Mouse (Mus musculus) lung, postnatal 4 days (tissue): ENCODE measurements around the gene Zbp1.

ENCODE experiments used
- DNase-seq, 2 experiments: peaks; one replicate each; pipeline ENCODE4 v3.0.0; 2021

Zbp1 gene

DNA sequence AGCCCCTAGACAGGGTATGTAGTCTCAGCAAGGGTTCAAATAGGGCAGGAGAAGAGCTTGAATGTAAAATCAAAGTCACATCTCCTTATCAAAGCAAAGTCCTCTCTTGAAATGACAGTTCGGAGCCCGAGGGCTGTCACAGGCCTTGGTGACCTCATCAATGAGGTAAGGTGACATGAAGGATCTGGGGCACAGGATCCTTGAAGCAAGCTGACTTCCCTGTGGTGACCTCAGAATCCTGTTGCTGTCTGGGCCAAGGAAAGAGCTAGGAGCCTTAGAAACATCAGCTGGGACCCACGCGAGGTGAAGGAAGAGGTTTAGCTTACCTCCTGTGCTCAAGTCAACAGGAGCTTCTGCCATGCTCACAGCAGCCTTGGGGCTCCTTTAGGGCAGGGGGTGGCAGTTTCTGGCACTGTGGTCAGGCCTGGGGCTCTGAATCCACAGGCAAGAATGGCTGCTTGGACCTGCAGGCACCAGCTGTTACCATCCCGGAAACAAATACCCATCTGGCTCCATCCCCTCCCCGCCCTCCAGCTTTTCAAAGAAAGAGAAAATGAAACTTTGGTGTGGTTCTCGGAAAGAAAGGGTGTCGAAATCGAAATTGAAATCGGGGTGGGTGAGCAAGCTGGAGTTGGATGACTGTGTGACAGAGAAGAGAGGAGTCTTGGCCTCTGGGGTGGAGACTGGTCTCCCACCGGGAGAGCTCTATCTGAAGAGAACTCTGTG, at the start of gene Zbp1:
TSS of gene Zbp1 (minus strand) at position 508 of the 726 bp plus-strand sequence.
- peak in 1 of 2 experiments; percentile 25 for DNase-seq

DNA sequence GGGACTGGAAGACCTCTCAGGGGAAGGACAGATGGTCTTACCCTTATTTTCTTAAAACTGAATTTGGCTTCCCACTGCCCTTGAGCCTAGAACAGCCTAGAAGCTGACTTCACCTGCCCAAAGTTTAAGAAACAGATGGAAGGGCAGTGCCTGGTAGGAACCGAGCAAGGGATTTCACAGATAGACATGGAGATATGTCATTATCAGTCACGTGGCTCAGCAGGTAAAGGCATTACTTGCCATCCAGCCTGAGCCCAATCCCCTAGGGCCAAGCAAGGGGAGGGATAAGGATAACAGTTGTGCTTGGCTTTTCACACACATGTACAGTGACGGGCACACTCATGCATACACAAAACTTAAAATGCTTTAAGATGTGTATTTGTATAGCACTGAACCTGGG, 48.8 kb upstream of the Zbp1 start:
- no peak for DNase-seq

DNA sequence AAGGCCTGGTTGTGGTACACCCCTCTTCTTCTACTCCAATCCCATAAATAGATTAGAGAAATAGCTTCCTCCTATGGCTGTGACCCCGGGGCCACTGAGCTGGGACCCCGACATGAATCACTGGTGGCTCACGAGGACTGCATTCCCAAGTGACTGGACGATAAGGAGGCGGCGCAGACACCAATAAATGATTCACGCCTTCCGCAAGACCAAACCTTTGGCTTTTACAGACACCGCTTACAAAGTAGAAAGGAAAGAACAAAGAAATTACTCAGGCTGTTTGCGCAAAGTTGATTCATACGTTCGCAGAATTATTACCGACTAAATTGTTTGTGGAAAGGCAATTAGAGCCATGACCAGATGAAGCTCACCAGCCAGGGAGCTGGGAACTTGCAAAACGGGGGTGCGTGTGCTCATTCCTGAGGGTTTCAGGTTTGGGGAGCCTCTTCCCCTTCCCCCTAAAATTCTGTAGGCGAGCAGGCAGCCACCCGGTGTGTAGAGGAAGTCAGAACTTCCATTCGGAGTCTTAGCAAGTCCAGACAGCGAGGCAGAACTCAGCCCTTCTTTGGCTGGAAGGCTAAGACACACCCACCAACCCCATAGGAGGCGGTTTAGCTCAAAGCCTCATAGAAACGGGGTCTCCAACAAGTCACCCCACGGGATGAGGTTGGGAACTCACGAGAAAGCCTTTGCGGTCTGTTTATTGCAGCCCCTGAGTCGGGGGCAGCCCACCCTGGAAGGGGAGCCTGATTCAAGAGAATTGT, 47.8 kb upstream of the Zbp1 start:
- DNase-seq, result no peak

DNA sequence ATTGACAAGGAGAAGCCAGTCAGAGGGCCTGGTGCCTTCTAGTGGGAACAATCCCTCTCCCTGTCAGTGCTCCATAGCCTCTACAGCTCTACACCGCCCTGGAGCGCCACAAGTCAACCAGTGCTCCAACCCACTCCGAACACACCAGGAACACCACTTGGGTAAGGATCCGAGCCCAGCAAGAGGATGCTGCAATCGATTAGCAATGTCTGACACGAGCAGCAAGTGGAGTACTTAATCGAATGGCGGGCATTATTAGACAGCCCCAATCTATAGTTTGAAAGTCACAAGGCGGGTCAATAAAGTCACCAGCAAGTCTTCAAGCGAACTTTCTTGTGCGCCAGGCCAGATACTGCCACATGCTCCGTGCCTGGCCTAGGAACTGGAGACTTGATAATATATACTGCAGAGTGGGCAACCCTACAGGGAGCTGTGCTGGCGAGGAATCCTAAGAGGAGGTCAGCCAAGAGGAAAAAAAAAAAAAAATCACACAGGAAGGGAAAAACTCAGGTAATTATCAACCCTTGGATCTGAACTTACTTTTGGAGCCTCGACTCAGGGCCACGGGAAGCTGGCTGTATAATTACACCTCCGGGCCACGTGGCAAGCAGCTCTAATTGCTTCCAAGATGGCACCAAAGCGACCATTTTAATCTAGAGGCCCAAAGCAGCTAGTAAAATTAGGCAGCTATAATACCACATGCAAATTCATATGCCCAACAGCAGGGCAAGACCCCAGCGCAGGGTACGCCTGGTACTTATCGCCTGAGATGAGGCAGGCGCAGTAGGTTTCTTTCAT, 46.9 kb upstream of the Zbp1 start:
- no peak for DNase-seq

DNA sequence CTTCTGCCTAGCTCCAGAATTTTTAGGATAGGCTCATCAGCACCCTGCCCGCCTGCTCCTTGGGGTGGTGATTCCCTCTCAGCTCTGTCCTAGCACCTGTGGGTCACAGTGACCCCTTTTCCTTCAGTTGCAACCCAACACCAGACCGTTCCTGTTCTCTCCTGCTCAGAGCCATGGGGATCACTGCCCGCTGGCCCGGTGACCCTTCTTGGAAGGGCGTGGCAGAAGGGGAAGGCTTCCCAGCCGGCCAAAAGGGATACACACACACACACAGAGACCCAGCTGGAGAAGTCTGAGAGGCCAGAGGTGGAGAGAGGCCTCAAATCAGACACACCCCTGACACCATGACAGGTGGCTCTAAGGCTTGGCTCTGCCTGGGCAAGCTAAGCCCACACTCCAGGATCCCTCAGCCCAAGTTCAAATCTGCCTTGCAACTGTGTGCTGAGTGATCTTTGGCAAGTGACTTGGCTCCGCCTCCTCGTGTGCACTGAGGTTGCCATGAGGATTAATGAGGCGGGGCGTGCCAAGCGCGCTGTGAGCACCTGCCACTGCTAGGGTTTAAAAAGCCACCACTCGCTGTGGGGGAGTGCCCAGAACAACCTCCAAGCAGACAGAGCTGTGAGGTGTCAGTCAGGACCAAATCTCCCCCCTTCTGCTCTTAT, 45.9 kb upstream of the Zbp1 start:
- DNase-seq, result peak; percentile 48 to 57

DNA sequence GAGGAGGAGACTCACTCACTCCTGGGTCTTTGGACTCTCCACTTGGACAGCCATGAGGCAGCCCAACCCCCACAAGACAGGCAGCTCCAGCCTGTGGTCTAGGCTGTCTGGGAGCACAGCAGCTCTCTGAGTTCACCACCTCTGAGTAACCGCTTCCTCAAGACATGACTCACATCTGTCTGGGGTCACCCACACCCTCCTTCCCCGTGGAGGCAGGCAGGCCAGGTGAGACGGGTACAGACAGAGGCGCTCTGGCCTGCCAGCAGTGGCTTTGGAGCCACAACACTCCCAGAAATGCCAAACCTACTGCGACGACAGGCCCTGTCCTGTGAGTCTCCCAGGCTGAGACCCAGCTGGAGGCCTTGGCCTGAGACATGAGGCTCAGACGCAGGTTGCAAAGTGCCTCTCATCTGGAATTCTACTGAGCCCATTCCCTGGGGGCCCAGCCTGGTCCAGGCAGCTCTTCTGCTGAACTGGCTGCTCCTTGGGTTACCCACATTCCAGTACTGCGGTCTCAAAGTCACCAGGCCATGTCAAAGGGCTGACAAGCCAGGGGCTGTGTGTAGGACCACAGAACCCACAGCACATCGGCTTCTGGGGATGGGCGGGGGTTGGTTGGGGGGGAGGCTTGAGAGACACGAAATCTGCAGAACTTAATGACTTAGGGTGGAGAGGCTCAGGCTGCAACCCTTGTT, 45.1 kb upstream of the Zbp1 start:
- no peak for DNase-seq

DNA sequence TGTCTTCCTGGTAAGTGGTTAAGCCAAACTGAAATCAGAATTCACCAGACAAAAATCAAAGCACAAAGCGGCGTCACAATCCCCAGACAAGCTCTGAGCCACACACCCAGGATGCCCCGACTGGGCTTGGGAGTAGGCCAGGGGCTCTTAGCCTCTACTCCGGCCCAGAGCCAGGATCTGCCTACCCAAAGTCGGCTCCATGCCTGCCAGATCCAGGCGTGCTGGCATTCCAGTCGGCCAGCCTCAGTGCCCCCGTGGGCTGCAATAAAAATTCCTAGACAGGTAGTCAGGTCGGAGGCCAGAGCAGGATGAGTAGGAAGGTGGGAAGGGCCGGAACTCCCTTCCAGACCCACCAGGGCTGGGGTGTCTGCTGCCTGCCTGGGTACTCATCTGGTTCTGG, 42.8 kb upstream of the Zbp1 start:
- peak in 1 of 2 experiments; percentile 52 for DNase-seq

DNA sequence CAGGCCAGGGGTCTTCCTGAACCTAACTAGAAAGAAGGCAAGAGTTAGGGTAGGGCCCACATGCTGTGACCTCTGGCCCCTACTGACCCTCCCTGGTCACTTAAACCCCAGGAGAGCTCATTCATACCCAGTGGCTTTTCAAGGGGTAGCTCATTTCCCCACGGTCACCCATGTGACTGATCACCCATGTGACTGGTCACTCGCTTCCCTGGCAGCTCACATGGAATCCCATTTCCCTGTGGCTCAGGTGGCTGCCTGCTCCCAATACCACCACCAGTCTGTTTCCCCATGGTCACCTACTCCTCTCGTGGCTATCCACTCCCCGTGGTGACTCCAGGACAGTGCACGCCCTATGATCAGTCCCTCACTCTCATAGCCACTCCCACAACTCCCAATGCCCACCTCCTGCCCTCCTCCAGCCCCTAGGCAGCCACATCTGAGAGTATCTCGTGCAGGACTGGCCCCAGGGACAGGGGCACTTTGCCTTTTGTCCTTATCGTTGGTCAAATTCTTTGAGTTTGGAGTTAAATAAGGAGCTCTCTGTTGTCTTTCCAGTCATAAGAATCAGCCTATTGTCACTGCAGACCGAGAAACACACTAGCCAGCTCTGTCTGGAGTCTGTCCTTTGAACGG, 39.9 kb upstream of the Zbp1 start:
- no peak for DNase-seq

DNA sequence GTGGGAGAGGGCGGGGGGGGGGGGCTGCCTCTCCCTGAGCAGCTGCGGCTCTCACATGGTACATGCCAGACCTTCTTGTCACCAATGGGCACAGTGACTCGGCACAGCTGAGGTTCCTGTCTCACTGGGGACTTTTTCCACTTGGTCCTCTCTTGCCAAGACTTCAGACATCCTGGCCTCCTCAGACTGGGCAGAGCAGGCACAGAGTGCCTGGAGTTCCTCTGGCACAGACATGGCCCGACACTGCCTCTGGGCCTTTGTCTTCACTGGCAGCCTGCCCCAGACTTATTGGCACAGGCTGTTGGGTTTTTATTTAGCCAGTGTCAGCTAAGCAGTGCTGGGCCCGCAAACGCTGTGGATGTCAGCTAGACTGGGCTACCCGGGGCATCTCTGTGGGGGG, 38.9 kb upstream of the Zbp1 start:
- peak; percentile 79 to 87 for DNase-seq

DNA sequence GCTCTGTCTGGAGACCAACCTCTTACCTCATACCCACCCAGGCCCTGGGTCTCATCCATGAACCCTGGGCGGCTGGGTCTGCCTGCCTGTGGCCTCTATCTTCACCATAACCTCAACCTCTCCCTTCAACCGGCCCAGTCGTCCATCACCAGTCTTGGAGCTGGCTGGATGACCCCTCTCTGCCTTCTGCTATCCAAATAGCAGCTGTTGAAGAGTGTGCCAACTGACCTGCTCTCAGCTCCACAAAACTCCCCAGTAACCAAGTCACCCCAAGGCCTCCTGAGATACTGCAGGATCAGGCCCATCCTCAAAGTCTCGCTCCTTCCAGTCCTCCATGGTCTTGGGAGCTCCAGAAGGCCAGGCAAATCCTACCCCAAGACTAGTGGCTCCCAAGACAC, 37.8 kb upstream of the Zbp1 start:
- DNase-seq, result no peak

DNA sequence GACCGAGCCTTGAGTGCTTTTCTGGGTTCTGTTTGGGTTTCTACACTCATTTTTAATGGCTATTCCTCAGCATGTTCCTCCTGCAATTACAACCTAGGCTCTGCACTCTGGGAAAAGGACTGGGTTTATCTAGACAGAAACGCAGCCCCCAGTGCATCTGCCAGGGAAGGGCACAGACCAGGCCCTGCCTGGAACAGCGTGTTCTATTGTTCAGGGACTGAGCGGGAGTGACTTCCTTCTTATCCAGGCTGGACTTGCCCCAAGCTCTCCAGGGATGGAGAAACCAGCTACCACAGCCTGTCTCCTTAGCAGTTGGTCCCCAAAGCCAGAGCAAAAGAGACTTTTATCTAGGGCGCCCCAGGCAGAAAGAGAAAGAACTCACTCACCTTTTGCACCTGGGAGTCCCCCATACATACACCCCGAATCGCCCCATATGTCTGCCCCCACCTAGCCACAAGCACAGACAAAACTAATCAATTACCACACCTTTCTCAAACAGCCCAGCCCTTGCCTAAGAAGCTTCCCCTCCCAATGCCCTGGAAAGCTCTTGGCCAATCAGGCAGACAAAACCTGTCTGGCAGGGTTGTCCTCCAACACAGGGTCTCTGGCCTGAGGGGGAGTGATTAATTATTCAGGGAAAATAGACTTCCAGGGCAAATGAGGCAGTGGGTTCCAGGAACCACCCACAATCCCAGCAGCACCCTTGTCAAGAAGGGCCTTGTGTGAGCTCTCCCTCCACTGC, 37.3 kb upstream of the Zbp1 start:
- DNase-seq, result no peak

DNA sequence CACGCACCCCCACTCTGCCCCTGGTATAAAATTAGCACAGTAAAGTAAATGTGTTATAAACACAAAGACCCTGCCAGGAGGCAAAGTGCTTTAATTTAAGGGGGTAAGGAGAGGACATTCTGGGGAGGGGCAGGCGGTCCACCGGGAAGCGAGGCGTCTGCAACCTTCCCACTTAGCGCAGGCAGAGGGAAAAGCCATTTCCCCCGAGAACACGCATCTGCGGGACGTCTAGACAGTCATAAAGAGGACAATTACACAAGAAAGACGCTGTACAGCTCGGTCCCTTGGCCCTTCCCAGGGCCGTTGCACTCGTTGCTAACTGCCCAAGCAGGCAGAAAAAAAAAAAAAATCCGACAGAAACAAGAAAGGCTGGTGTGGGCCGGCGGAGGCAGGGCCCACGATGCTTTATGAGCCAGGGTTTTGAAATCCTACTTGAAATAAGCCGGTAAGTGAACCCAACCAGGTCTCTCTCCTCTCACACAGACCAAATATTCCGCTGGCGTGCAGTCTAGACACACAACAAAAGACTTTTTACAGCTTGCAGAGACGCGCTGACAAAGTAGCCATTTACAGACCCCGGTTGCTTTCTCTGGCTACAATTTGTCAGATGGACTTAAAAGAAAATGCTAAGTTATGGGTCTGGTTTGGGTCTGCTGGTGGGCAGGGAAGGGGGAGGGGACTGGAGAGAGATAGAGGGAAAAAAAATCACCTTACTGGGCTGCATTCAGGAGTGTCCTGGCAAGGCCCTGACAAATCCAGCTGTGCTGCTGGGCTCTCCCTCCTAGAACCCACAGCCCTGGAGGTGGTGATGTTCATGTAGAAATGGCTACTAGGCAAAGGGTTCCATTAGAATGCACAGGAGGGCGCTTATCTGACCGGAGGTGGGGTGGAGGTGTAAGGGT, 35.3 kb upstream of the Zbp1 start:
- peak in 1 of 2 experiments; percentile 55 for DNase-seq

DNA sequence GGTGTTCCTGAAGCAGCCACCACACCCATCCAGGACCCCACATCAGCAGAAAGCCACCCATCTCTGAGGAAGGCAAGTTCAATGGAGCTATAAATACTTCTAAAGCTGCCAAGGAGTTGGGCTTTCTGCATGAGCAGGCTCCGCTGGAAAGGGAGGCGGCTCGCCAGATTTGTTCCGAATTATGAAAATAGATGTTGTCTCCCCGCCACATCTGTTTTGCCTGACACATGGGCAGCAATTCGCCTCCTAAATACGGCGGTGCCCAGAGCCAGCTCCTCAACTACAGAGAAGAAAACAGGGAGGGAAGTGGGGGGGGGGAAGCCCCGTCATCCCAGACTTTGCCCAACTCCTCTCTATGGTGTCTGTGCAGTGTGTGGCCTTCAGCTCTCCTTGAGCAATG, 33.0 kb upstream of the Zbp1 start:
- DNase-seq, result no peak

DNA sequence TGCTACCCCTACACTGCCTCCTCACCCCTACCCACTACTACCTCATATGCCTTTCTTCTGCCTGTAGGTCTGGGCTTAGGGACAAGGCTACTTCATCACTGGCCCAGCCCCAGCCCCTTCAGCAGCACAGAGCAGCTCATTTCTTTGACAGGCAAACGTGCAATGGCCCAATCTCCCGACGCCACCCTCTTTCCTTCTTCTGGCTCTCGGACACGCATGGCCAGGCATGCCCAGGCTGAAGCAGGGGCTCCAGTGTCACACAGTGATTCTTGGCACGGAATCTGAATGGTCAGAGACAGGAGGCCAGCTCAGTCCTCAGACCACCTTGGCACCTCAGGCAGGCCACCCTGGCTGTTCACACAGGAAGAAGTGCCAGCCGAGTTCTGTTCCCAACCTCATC, 32.4 kb upstream of the Zbp1 start:
- no peak for DNase-seq

DNA sequence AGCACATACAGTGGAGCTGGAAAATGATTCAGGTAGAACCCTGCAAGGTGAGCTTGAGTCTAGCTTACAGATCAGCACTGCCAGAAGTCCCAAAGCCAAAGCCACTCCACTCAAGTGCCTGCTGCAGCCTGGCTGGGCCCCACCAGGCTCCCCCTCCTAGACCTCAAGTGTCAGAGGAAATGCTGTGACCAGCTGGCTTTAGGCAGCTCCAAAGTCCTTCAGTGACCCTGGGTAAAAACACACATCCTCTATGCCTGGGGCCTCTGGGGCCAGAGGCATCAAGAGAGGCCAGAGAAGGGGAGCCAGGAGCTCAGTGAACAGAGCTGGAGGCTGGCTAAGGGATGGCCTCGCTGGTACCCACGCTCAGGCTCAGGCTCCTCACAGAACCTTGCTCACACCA, 31.7 kb upstream of the Zbp1 start:
- peak; percentile 56 to 81 for DNase-seq

DNA sequence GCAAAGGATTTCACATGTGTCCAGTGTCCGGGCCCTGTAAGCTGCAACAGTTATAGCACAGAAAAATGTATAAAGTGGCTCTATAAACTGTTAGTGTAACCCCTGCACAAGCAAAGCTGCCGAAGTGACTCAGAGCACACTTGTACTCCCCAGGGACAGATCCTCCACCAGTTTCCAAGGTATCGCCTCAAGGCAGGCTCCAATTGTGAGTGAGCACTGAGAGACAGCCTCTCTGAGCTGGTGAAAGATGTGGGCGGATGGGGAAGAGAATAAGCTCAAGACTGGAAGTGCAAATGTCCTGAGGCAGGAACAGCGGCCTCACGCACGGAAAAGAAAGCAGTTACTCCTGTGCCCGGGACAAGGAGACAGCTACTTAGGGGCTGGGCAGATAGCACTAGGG, 31.2 kb upstream of the Zbp1 start:
- no peak for DNase-seq

DNA sequence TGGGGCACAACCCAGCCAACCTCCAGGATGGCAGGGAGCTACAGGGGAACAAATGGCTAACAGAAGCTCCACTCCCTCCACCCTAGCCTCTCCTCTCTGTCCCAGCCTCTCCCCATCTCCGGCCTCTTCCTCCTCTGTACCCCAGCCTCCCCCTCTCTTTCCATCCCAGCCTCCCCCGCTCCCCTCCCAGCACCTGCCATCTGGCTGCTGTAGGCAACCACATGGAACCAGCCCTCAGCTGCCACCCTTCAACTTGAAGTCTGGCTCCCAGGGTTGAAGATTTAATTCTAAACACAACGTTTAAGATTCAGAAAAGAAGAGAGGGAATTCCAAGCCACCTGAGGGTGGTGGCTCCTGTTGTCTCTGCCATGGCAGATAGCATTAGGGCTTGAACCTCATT, 30.7 kb upstream of the Zbp1 start:
- no peak for DNase-seq

DNA sequence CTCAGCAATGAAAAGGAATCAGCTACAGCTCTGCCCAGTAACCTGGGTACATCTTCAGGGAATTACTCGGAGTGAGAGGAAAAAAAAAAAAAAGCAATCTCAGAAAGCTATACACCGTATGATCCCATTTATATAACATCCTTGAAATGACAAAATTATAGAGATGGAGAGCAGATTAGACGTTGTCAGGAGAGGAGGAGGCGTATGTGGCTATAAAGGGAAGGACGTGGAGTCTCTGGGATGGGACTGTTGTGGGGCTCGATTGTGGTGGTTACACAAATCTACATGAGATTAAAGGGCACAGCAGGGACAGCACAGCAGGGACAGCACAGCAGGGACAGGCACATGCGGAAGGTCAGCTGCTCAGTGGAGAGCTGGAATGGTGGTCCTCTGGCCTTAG, 30.1 kb upstream of the Zbp1 start:
- no peak for DNase-seq

DNA sequence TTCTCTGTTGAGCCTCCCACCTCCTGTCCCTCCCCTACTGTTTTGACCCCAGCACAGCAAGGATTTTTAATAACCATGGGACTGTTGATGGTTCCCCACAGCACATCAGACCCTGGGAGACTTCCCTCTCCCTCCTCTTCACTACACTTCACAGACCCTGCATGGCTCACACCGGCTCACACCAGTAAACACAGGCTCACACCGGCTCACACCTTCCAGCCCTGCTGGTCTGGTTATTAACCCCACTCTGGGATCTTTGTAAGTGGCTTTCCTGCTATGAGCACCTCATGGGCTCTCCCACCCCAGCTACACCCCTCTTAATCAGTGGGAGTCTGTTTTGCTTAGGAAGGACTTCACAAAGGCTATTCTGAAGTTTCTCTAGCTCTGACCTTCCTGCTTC, 29.2 kb upstream of the Zbp1 start:
- DNase-seq, result no peak

DNA sequence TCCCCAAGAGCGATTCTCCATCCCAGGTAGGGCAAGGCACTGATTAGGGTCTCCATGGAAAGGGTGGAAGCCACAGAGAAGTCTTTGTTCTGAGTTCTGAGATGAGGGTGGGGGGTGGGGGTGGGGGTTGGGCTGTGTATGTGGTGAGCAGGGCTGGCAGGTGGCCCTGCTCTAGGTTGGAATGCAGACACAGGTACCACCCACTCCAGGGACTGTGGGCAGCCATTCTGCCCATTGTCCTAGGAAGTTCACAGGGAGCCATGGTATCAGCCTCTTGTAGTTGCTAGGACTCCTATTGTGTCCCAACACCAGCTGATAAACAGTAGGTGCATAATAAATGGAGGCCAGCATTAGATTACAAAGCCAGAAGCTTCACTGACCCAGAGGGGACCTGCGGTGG, 28.5 kb upstream of the Zbp1 start:
- no peak for DNase-seq
